Mouse (Mus musculus): ENCODE measurements around the gene Mtcl1. TPM values are rescaled to one million over a fixed set of nuclear protein-coding genes. Genes with fewer than 3 reads are reported as not detected.
A peak's percentile ranks its signal among the peaks of the same experiment; 100 is the strongest.

Mtcl1 gene
- polyA plus RNA-seq, 1 experiment from 2014 or later: 56.8 TPM

DNA sequence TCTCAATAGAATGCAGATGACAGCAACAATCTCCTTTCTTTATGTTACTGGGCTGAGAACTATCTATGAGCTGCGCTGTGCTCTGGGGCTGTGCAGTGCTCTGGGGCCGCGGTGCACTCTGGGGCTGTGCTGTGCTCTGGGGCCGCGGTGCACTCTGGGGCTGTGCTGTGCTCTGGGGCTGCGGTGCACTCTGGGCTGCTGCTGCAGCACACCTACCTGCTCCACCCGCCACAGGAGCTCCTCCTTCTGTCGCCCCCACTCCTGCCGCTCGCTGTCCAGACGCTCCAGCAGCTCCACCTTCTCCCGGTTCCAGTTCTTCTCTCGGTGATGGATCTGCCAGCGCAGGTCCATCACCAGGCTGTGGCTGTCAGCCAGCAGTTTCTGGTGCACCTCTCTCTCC, 95.6 kb downstream of the Mtcl1 start:
- ATAC-seq: no peak
- Histone ChIP-seq H3K4me1 (replicated peaks) (peaks cover 11% of the 10 kb centered on the region; the same call in 1 of the 2 replicates), H3K9me3 (no peaks in the 10 kb centered on the region), H3K9ac (replicated peaks) (no peak overlapping the region), H3K4me3 (replicated peaks) (no peak overlapping the region), H3K27ac (0 out of 2 replicates have a peak overlapping the region, but pooled peaks have one; percentile 39), H3K4me2 (replicated peaks) (no peak overlapping the region), H3K27me3 (no peaks in the 10 kb centered on the region), H3K36me3 (peaks cover 84% of the 10 kb centered on the region)
- WGBS: 91% methylated on average over 14 of the region's 14 CpGs

DNA sequence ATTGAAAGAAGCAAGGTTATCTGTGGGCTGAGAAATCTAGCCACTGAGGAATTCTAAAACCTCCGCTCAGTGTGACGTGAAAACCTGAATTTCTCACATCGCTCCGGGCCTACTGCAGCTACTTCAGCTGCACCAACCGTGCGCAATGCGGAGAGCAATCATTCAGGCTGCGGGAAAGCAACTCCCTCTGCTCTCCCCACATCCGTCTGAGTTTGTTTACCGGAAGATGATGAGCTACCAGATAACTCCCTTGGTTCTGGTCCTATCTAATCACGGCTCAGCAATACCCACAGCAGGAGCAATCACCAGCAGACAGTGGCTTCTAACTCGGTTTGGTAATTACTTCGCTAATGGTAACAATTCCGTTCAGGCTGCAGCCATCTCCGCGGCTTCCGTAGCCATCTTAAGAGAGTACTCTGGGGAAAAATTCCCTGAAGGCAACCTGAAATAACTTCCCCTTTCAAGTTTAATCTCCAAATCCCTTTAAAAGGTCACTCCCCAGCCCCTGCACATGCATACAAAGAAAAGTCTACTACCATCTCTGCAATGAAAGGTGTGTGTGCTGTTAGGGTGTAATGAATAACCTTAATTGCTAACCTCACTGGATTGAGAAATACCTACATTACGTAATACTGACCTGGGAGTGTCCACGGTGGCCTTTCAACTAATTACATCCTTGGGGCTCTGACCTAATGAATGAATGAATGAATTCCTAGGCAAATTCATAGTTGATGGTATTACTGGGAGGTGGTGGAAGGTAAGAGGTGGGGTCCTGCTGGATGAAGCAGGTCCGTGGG, 96.5 kb downstream of the Mtcl1 start:
- Histone ChIP-seq H3K36me3 (peaks cover 82% of the 10 kb centered on the region), H3K9me3 (no peaks in the 10 kb centered on the region), H3K27ac (0 out of 2 replicates have a peak overlapping the region, but pooled peaks have one; percentile 39), H3K4me2 (replicated peaks) (no peak overlapping the region), H3K9ac (replicated peaks) (no peak overlapping the region), H3K4me3 (replicated peaks) (no peak overlapping the region), H3K27me3 (no peaks in the 10 kb centered on the region), H3K4me1 (replicated peaks) (peaks cover 11% of the 10 kb centered on the region; the same call in 1 of the 2 replicates)
- WGBS: 69% methylated on average over 20 of the region's 20 CpGs
- ATAC-seq: peak; percentile 25; the same call in 1 of the 2 replicates

DNA sequence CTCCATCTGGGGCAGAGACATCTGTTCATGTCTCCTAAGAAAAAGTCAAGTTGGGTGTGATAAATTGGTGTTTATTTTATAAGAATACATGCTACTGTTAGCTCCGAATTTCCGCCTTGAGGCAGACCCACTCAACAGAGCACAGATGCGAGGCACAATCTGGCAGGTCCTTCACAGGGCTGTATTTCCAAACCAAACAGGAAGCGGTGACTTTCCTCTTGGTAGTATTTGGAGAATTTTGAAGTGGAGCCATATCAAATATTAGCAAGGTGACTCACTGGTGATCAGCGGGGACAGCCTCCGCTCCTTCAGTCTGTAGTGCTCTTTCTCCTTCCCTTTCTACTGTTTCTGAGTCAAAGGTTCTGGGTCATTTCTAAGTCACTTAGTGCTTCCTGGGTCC, 97.3 kb downstream of the Mtcl1 start:
- H3K36me3 ChIP-seq: peaks cover 79% of the 10 kb centered on the region

DNA sequence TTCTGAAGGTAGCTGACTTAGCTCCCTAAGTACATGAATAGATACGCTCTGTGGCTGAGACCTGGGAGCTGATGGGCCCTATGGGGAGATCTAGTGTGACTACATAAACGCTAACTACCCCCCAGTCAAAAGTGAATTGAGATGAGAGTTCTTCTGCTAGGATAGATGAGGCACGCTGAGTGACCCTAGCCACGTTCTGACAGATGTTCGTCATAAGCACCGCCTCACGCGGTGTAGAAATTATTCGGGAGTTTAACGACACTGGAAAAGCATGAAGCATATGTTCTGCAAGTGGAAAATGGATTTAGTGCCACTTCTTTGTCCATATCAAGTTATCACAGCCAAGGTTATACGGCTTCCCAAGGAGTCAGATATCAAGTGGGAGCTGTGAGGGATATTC, 98.9 kb downstream of the Mtcl1 start:
- no peak overlapping the region for H3K4me3 ChIP-seq (replicated peaks)
- peaks cover 79% of the 10 kb centered on the region for H3K36me3 ChIP-seq
- H3K27me3 ChIP-seq: no peaks in the 10 kb centered on the region
- 83% methylated on average over 11 of the region's 11 CpGs for WGBS
- no peak for ATAC-seq
- H3K4me2 ChIP-seq (replicated peaks): no peak overlapping the region
- no peak overlapping the region for H3K27ac ChIP-seq
- H3K4me1 ChIP-seq (replicated peaks): peaks cover 11% of the 10 kb centered on the region; the same call in 1 of the 2 replicates
- no peak overlapping the region for H3K9ac ChIP-seq (replicated peaks)
- no peaks in the 10 kb centered on the region for H3K9me3 ChIP-seq

More for the DNA sequence above, 97.3 kb downstream of the Mtcl1 start:
- Histone ChIP-seq H3K27ac (no peak overlapping the region), H3K9ac (replicated peaks) (no peak overlapping the region), H3K27me3 (no peaks in the 10 kb centered on the region), H3K4me1 (replicated peaks) (peaks cover 11% of the 10 kb centered on the region; the same call in 1 of the 2 replicates), H3K4me3 (replicated peaks) (no peak overlapping the region), H3K4me2 (replicated peaks) (no peak overlapping the region), H3K9me3 (no peaks in the 10 kb centered on the region)
- 95% methylated on average over 6 of the region's 6 CpGs for WGBS
- no peak for ATAC-seq

DNA sequence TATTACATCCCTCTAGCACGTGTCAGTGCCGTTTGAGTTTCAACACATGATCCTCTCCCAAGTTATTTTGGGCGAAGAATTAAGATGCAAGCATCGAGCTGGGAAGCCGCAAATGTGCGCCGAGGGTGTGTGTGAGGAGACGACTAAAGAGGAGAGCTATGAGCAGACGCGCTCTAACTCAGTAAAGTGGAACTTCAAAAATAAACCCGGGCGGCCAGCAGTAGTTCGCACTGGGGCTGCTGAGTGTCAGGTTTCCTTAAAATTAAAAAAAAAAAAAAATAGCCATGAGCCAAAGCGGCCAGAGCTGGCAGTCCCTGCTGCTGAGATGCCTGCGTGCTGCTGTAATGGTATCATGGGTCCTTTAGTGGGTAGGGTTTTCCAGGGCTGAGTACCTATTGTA, 99.4 kb downstream of the Mtcl1 start:
- H3K4me3 ChIP-seq (replicated peaks): no peak overlapping the region
- H3K27me3 ChIP-seq: no peaks in the 10 kb centered on the region
- no peak overlapping the region for H3K4me2 ChIP-seq (replicated peaks)
- H3K27ac ChIP-seq: no peak overlapping the region
- ATAC-seq: no peak
- H3K36me3 ChIP-seq: peaks cover 77% of the 10 kb centered on the region
- no peak overlapping the region for H3K9ac ChIP-seq (replicated peaks)
- H3K4me1 ChIP-seq (replicated peaks): peaks cover 11% of the 10 kb centered on the region; the same call in 1 of the 2 replicates
- no peaks in the 10 kb centered on the region for H3K9me3 ChIP-seq
- 86% methylated on average over 15 of the region's 15 CpGs for WGBS

DNA sequence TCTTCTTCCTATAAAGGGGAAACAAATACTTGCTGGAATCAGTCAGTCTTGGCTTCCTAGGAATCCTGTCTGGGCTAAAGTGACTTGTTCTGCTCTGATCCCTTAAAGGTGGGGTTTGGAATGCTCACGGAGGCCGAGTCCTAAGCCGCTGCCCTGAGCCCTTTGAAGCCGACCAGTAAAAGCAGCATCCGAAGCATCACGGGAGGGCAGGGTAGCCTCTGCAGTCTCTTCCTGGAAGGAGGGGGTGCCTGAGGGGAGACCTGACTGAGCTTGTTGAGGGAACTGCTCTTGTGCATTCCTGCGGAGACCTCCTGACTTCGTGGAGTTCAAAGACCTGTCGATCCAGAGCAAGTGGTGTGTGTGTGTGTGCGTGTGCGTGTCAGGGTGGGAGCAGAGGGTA, 103.2 kb downstream of the Mtcl1 start:
- peaks cover 76% of the 10 kb centered on the region for H3K36me3 ChIP-seq
- 76% methylated on average over 11 of the region's 11 CpGs for WGBS

DNA sequence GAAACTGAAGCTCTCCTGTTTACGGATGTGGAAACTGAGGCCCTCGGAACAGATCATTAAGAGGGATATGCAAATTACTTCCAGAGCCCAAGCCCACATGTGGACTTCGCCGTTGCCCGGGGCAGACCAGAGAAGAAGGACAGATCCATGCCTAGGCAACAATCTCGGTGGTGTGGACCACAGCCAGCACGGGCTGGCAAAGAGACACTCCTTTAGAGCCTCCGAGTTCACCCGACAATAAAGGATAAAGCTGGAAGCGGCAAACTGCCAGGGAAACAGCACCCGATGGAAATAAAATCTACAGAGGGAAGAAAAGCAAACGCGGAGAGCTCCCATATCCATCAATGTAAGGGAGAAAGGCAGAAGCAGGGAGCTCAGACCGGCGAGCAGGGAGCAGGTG, 103.9 kb downstream of the Mtcl1 start:
- no peaks in the 10 kb centered on the region for H3K4me1 ChIP-seq (replicated peaks)
- H3K27me3 ChIP-seq: no peaks in the 10 kb centered on the region
- H3K4me3 ChIP-seq (replicated peaks): no peak overlapping the region
- H3K9me3 ChIP-seq: no peaks in the 10 kb centered on the region
- no peak overlapping the region for H3K9ac ChIP-seq (replicated peaks)
- no peak overlapping the region for H3K27ac ChIP-seq
- H3K4me2 ChIP-seq (replicated peaks): no peak overlapping the region
- WGBS: 91% methylated on average over 15 of the region's 15 CpGs
- no peak for ATAC-seq
- H3K36me3 ChIP-seq: peaks cover 78% of the 10 kb centered on the region

More for the DNA sequence above, 103.2 kb downstream of the Mtcl1 start:
- Histone ChIP-seq H3K4me2 (replicated peaks) (no peak overlapping the region), H3K27ac (no peak overlapping the region), H3K4me3 (replicated peaks) (no peak overlapping the region), H3K27me3 (no peaks in the 10 kb centered on the region), H3K4me1 (replicated peaks) (no peaks in the 10 kb centered on the region), H3K9ac (replicated peaks) (no peak overlapping the region), H3K9me3 (no peaks in the 10 kb centered on the region)
- no peak for ATAC-seq

DNA sequence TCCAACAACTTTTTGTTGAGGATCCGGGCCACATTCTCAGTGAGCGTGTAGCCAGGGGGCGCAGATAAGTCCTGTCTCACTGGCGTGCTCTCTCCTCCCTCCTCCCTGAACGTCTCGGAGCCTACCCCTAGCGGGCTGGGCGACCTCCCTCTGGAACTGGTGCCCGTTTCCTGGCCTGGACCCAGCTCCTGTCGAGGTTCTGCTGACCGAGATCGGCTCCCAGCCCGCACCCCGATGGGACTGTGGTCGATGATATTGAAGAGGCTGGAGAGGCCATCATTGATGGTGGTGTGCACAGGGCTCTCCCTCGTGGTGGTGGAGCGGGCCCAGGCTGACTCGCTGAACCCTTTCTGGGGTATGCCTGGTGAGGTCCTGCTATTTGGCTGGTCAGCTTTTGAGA, 106.6 kb downstream of the Mtcl1 start:
- H3K4me3 ChIP-seq (replicated peaks): no peak overlapping the region
- H3K27ac ChIP-seq: no peak overlapping the region
- 94% methylated on average over 18 of the region's 18 CpGs for WGBS
- no peak overlapping the region for H3K4me2 ChIP-seq (replicated peaks)
- H3K4me1 ChIP-seq (replicated peaks): no peaks in the 10 kb centered on the region
- no peaks in the 10 kb centered on the region for H3K27me3 ChIP-seq
- H3K9ac ChIP-seq (replicated peaks): no peak overlapping the region
- H3K36me3 ChIP-seq: peaks cover 84% of the 10 kb centered on the region
- no peaks in the 10 kb centered on the region for H3K9me3 ChIP-seq
- no peak for ATAC-seq

DNA sequence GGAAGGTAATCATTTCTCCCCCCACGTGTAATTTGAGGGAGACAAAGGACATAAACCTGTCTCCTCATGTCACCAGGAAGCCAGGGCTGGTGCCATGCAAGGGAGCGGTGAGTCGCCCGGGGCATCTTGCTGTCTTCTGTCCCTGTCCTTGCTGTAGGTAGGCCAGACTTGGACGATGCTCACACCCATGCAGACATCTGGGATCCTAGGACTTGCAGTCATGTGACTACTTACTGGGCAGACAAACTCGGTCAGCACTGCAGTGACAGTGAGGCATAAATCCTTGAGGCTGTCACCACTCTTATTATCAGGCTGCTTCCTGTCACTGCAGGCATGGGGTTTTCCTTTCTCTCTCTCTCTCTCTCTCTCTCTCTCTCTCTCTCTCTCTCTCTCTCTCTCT, 107.9 kb downstream of the Mtcl1 start:
- peaks cover 85% of the 10 kb centered on the region for H3K36me3 ChIP-seq
- no peak overlapping the region for H3K4me3 ChIP-seq (replicated peaks)
- no peak overlapping the region for H3K9ac ChIP-seq (replicated peaks)
- 95% methylated on average over 6 of the region's 6 CpGs for WGBS
- H3K9me3 ChIP-seq: no peaks in the 10 kb centered on the region
- H3K27me3 ChIP-seq: no peaks in the 10 kb centered on the region
- H3K4me1 ChIP-seq (replicated peaks): no peaks in the 10 kb centered on the region
- ATAC-seq: no peak
- no peak overlapping the region for H3K27ac ChIP-seq
- H3K4me2 ChIP-seq (replicated peaks): no peak overlapping the region

DNA sequence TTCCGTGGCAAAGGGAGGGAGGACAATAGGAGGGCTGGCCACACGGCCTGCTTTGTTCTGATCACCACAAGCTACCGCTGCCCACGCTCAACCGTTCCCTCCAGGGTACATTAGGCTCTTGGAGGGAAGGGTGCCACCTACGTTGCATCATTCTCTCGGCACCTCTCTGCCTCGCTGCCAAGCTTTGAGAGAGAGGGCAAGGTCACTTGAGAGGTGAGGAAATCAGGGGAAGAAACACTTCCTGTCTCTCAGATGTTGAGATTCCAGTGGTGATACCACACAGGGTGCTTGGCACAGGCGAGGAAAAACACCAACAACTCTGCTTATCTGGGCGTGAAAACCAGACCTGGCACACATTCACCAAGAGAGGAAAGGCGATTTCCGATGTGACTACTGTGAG, 108.8 kb downstream of the Mtcl1 start:
- WGBS: 85% methylated on average over 12 of the region's 12 CpGs
- no peak overlapping the region for H3K27ac ChIP-seq
- no peak overlapping the region for H3K4me3 ChIP-seq (replicated peaks)
- ATAC-seq: no peak
- H3K27me3 ChIP-seq: no peaks in the 10 kb centered on the region
- H3K36me3 ChIP-seq: peaks cover 82% of the 10 kb centered on the region
- H3K4me2 ChIP-seq (replicated peaks): no peak overlapping the region
- no peaks in the 10 kb centered on the region for H3K4me1 ChIP-seq (replicated peaks)
- H3K9me3 ChIP-seq: no peaks in the 10 kb centered on the region
- no peak overlapping the region for H3K9ac ChIP-seq (replicated peaks)

DNA sequence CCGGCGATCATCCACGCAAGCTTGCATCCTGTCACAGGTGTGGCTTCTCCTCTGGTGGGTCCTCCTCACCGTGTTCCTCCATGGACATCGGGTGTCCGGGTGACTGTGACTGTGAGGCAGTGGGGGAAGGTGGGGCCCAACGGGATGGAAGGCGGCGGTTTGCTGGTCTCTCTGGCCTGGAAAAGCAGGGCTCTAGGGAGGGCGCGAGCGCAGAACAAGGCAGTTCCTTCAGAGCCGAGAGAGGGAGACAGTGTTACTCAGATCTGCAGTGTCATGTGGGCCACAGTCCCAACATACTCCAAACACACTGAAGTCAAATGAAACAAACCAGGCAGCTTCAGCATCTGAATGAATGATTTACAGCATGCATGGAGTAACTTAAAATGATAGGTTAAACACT, 111.6 kb downstream of the Mtcl1 start:
- ATAC-seq: no peak
- Histone ChIP-seq H3K9ac (replicated peaks) (no peak overlapping the region), H3K4me2 (replicated peaks) (no peak overlapping the region), H3K4me3 (replicated peaks) (no peak overlapping the region), H3K9me3 (no peaks in the 10 kb centered on the region), H3K36me3 (peaks cover 57% of the 10 kb centered on the region), H3K27ac (no peak overlapping the region), H3K4me1 (replicated peaks) (no peaks in the 10 kb centered on the region), H3K27me3 (no peaks in the 10 kb centered on the region)
- WGBS: 95% methylated on average over 13 of the region's 13 CpGs

DNA sequence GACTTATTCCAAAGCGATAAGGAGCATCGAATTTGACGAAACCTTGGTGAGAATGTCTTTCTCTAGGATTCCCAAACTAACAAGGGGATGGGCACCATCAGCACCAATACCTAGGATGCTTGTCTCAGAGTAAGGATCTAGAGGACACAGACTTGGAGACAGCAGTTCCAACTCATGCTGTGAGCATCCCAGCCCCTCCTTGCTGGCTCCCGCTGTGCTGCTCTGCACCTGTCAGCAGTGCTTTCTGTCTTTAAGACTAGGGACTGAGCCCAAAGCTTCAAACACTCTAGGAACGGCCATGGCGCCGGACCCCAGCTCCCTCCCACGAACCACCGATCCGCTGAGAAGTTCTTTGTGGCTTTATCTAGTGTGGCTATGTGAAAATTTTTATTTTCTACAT, 114.0 kb downstream of the Mtcl1 start:
- H3K27me3 ChIP-seq: no peaks in the 10 kb centered on the region
- H3K4me2 ChIP-seq (replicated peaks): no peak overlapping the region
- H3K27ac ChIP-seq: no peak overlapping the region
- no peaks in the 10 kb centered on the region for H3K4me1 ChIP-seq (replicated peaks)
- H3K9me3 ChIP-seq: no peaks in the 10 kb centered on the region
- H3K36me3 ChIP-seq: peaks cover 37% of the 10 kb centered on the region
- no peak for ATAC-seq
- H3K4me3 ChIP-seq (replicated peaks): no peak overlapping the region
- 91% methylated on average over 10 of the region's 10 CpGs for WGBS
- H3K9ac ChIP-seq (replicated peaks): no peak overlapping the region

DNA sequence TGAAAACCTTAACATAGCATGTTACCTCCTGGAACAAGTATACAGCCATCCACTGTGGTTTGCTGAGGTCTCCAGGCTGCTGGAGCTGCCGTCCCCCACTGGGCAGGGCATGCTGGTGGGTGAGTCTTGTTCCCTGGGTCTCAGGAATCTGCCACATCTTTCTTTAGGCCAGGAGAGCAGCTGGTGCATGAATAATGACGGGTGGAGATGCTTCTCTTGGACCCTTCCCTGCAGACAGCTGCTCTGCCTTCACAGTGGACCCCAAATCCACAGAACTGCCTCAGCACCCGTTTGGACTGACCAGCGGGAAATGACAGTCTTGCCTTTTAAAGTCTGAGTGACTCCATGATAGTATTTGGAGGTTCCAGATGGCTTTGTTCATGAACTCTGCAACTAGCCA, 114.7 kb downstream of the Mtcl1 start:
- no peaks in the 10 kb centered on the region for H3K9me3 ChIP-seq
- no peak overlapping the region for H3K4me2 ChIP-seq (replicated peaks)
- no peaks in the 10 kb centered on the region for H3K27me3 ChIP-seq
- no peak overlapping the region for H3K9ac ChIP-seq (replicated peaks)
- WGBS: 58% methylated on average over 4 of the region's 4 CpGs
- H3K27ac ChIP-seq: no peak overlapping the region
- H3K36me3 ChIP-seq: peaks cover 31% of the 10 kb centered on the region
- H3K4me3 ChIP-seq (replicated peaks): no peak overlapping the region
- no peak for ATAC-seq
- H3K4me1 ChIP-seq (replicated peaks): no peaks in the 10 kb centered on the region
